Mouse (Mus musculus) ES-E14 (cell line): ENCODE measurements at regions not wholly inside any gene's neighbourhood (a gene's known extent, or its start where the extent isn't known, plus 50 kb on each side); places are given as distances from the start of the nearest gene placed in this dataset.

Experiments used
- DNase-seq: peaks from one replicate; pipeline ENCODE4 v3.0.0-alpha.2; 2013; ENCODE audit warnings: low read depth, low spot score
- H3K27ac ChIP-seq: 2 replicates; pipeline ENCODE4 v1.5.1; 2012; ENCODE audit warnings: low read depth, mild to moderate bottlenecking, low read length, moderate library complexity, mixed read lengths; ENCODE audit not compliant: poor library complexity, insufficient read depth, severe bottlenecking
- H3K36me3 ChIP-seq: 2 replicates; pipeline ENCODE4 v1.6.1; 2012; ENCODE audit warnings: mild to moderate bottlenecking, low read length, moderate library complexity, mixed read lengths; ENCODE audit not compliant: control insufficient read depth, poor library complexity, insufficient read depth, severe bottlenecking
- H3K4me1 ChIP-seq, 2 experiments: fragments of 150-350 bp in 1 of 2; sonication (generic) in 1 of 2; 2 replicates each; pipeline ENCODE4 v1.6.1; 2012; ENCODE audit warnings: low read length in 2 of 2, mild to moderate bottlenecking in 1 of 2, mixed read lengths in 1 of 2; ENCODE audit not compliant: control insufficient read depth in 2 of 2, insufficient read depth in 2 of 2, poor library complexity in 1 of 2
- H3K4me3 ChIP-seq, 2 experiments: fragments of 150-350 bp in 1 of 2; sonication (generic) in 1 of 2; 2 replicates each; pipeline ENCODE4 v1.5.1; 2012; ENCODE audit warnings: low read length in 2 of 2, low read depth in 1 of 2, mild to moderate bottlenecking in 1 of 2, mixed read lengths in 1 of 2; ENCODE audit not compliant: insufficient read depth in 1 of 2, poor library complexity in 1 of 2, severe bottlenecking in 1 of 2
- H3K9ac ChIP-seq: 2 replicates; pipeline ENCODE4 v1.6.1; 2012; ENCODE audit warnings: low read depth, mild to moderate bottlenecking, low read length, mixed read lengths; ENCODE audit not compliant: poor library complexity, insufficient read depth, severe bottlenecking
- H3K9me3 ChIP-seq: fragments of 150-350 bp; sonication (generic); 2 replicates; pipeline ENCODE4 v1.6.1; 2012; ENCODE audit warnings: low read depth, mild to moderate bottlenecking, low read length; ENCODE audit not compliant: control insufficient read depth, insufficient read depth
- CHD2 ChIP-seq: IDR thresholded peaks from 2 replicates; pipeline ENCODE4 v1.6.1; 2014; ENCODE audit warnings: mild to moderate bottlenecking, low read depth, low read length, inconsistent platforms
- HCFC1 ChIP-seq: IDR thresholded peaks from 2 replicates; pipeline ENCODE4 v1.6.1; 2012; ENCODE audit warnings: low read length, inconsistent platforms, borderline replicate concordance; ENCODE audit not compliant: insufficient read depth
- MAFK ChIP-seq: IDR thresholded peaks from 2 replicates; pipeline ENCODE4 v1.6.1; 2014; ENCODE audit warnings: mild to moderate bottlenecking, low read depth, low read length, inconsistent platforms; ENCODE audit not compliant: insufficient read depth
- ZC3H11A ChIP-seq: IDR thresholded peaks from 2 replicates; pipeline ENCODE4 v1.6.1; 2012; ENCODE audit warnings: low read depth, mild to moderate bottlenecking, inconsistent platforms, low read length, borderline replicate concordance
- ZNF384 ChIP-seq: IDR thresholded peaks from 2 replicates; pipeline ENCODE4 v1.6.1; 2012; ENCODE audit warnings: low read depth, low read length, inconsistent platforms
- in situ Hi-C, 2 experiments: fragments of 600-800 bp; cut with MboI; formaldehyde crosslinking; loops; one replicate each; pipeline ENCODE4 v1.15.1; 2025; ENCODE audit warnings: low sequenced_read_pairs in 2 of 2, inconsistent platforms in 1 of 2; ENCODE audit not compliant: unreplicated experiment in 2 of 2

DNA sequence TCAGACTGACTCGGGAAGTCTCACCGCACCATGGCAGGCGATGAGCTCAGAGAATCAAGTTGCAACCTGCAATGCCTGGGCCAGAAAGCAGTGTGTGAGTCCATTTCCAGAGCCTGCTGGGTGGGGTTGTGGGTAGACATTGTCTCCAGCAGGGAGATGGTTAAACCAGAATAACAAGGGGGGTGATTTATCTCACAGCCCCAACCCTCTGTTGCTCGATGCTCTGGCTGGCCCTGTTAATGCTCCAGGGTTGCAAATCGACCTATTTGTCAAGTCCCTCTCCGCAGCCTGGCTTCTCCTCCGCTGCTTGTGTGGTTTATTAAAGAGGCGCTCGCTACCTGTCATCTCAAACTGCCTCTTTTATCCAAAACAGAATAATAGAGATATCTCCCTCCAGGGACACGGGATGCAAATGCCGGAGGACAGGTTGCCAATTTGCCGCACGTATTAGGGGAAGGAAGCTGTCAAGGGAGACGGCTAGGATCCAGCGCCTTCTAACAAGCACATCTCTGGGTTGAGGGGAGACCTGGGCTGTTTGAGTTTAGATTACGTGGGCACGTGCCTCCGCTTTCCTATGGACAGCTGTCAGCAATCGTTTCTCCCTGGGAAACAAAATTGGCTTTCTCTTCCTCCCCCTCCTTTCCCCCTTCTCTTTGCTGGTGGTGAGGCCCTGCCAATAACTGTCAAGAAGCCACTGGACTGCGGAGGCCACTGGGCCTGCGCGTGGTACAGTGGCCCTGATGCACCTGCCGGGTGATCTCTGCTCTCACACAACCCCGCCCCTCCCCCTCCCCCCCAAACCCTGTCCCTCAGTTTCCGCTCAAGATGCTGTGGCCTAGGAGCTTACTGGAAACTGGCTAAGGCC is 57.4 kb upstream of the Pitx1 start:
- Histone ChIP-seq H3K4me3 (no peak overlapping the region), H3K27ac (no peak overlapping the region), H3K9ac (no peak overlapping the region), H3K4me1 (peaks cover 0 to 3% of the 10 kb centered on the region in 2 experiments; a peak in 1 of 4 replicates), H3K36me3 (no peaks in the 10 kb centered on the region), H3K9me3 (no peaks in the 10 kb centered on the region)
- TF ChIP-seq ZNF384, result no peak
- TF ChIP-seq HCFC1, result no peak
- no peak for TF ChIP-seq ZC3H11A
- no peak for TF ChIP-seq MAFK
- no peak for TF ChIP-seq CHD2
- DNase-seq, result no peak
- in situ Hi-C loops, result no loop called here

DNA sequence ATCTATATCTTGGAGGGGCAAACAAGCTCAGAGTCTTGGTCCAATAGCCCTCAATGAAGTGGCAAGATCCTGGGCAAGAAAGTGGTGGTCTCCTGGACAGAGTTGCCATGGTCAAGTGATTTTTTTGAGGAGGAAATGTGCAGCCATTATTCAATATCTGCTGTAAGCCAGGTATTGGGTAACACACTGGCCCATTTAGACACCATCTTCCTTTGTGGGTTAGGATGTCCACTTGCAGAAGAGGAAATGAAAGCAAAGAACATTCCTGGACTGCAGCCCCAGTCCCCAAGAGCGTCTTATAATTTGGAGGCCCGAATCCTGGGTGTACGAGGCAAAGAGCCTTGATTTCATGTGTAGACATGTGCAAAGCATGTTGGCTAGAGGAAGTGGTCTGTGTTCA is 56.3 kb upstream of the Pitx1 start:
- in situ Hi-C loops, result no loop called here
- TF ChIP-seq ZNF384 (no peak), CHD2 (no peak), MAFK (no peak)

DNA sequence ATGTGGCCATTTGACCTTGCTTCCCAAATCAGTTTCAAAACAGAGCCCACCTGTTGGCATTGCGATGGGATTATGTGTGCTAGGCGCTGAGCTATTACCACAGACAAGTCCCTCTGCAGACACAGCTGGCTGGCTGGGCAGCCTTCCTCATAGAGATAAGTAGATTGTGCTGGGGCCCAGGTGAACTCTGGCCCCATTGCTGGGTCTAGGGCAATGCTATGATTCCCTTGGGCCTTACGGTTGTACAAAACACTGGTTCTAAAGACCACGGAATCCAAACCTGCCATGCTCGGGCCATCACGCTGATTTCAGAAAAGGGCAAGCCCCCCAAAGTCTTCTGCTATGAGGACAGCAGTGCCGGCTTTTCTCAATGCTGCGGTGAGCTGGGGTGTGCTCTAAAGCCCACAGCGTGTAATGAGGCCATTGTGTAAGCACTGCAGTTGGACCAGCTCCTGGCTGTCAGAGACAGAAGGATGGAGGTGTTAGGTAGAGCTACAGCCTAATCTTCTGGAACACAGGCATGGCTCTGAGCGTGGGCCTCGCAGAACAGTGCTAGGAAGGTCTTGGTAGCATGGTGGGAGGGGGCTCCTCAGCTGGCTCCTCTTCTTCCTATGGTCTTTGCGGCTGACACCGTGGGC is 51.2 kb upstream of the Pitx1 start:
- Histone ChIP-seq H3K9ac (no peak overlapping the region), H3K4me1 (no peaks in the 10 kb centered on the region), H3K36me3 (no peaks in the 10 kb centered on the region), H3K9me3 (no peaks in the 10 kb centered on the region), H3K27ac (no peak overlapping the region), H3K4me3 (no peak overlapping the region)
- DNase-seq, result no peak
- TF ChIP-seq HCFC1 (no peak), ZC3H11A (no peak), CHD2 (no peak), ZNF384 (no peak), MAFK (no peak)
- in situ Hi-C loops, result no loop called here

More for the DNA sequence above, 56.3 kb upstream of the Pitx1 start:
- no peaks in the 10 kb centered on the region for H3K4me1 ChIP-seq
- no peak for DNase-seq
- H3K9ac ChIP-seq, result no peak overlapping the region
- H3K4me3 ChIP-seq, result no peak overlapping the region
- H3K27ac ChIP-seq, result no peak overlapping the region
- no peaks in the 10 kb centered on the region for H3K9me3 ChIP-seq
- H3K36me3 ChIP-seq, result no peaks in the 10 kb centered on the region
